Mouse (Mus musculus) hindbrain, postnatal 0 days (tissue): ENCODE results near the gene Nle1. TPM values are rescaled to one million over a fixed set of nuclear protein-coding genes. Genes with fewer than 3 reads are reported as not detected.
"Not testable (repeated sequence)": the region's sequence is repeated elsewhere in the genome, so short reads cannot be mapped to it uniquely, and the experiment has no call there.

Experiments used
- ATAC-seq: fragments of 200-750 bp; cut with Nextera tagmentation; 2 replicates; pipeline ENCODE4 v1.8.0; 2017; ENCODE audit warnings: mild to moderate bottlenecking, moderate TSS enrichment, moderate library complexity
- DNase-seq: peaks from one replicate; pipeline ENCODE4 v3.0.0-alpha.2; 2015; ENCODE audit warnings: low spot score
- H3K27ac ChIP-seq: fragments of 300-500 bp; sonication (generic); 2 replicates; pipeline ENCODE4 v1.5.1; 2014; ENCODE audit warnings: mild to moderate bottlenecking
- H3K27me3 ChIP-seq: fragments of 300-500 bp; sonication (generic); 2 replicates; pipeline ENCODE4 v1.6.1; 2014; ENCODE audit warnings: low read length, mixed read lengths; ENCODE audit not compliant: insufficient read depth
- H3K36me3 ChIP-seq: fragments of 300-500 bp; sonication (generic); 2 replicates; pipeline ENCODE4 v1.6.1; 2014; ENCODE audit warnings: low read length, mixed read lengths; ENCODE audit not compliant: insufficient read depth
- H3K4me1 ChIP-seq: fragments of 300-500 bp; sonication (generic); 2 replicates; pipeline ENCODE4 v1.6.1; 2014; ENCODE audit warnings: antibody characterized with exemption, low read length, mixed read lengths; ENCODE audit not compliant: insufficient read depth
- H3K4me2 ChIP-seq: fragments of 300-500 bp; sonication (generic); 2 replicates; pipeline ENCODE4 v1.6.1; 2014; ENCODE audit warnings: low read depth, mild to moderate bottlenecking, low read length, moderate library complexity, mixed read lengths
- H3K4me3 ChIP-seq: fragments of 300-500 bp; sonication (generic); 2 replicates; pipeline ENCODE4 v1.5.1; 2014; ENCODE audit warnings: low read length
- H3K9ac ChIP-seq: fragments of 300-500 bp; sonication (generic); replicated peaks from 2 replicates; pipeline ENCODE4 v1.6.1; 2014; ENCODE audit warnings: mild to moderate bottlenecking, low read length, moderate library complexity, mixed read lengths
- H3K9me3 ChIP-seq: fragments of 300-500 bp; sonication (generic); 2 replicates; pipeline ENCODE4 v1.6.1; 2016; ENCODE audit warnings: low read length, mixed read lengths
- CTCF ChIP-seq: IDR thresholded peaks from 2 replicates; pipeline ENCODE4 v1.5.1; 2016; ENCODE audit warnings: antibody characterized with exemption, control low read depth, low read depth
- WGBS: fragments of 180-500 bp; shearing (Covaris S2); extraction: QIAGEN DNeasy Blood & Tissue Kit; methylation state at CpG from one replicate; pipeline ENCODE4 v1.1.7; 2014; 5-methylcytosine and 5-hydroxymethylcytosine counted together
- polyA plus RNA-seq: library from polyadenylated mRNA; unstranded; fragments of >200 nt; fragmentation: Nextera tagmentation; extraction: Ambion mirVana; gene quantifications from 2 replicates; pipeline ENCODE4 v1.2.1, GENCODE M21; 2015
- total RNA-seq: library from RNA; depleted of rRNA; stranded (reverse); fragments of >200 nt; gene quantifications from 2 replicates; pipeline ENCODE4 v1.2.3, GENCODE M21; 2014

The Nle1 gene
- total and polyA plus RNA-seq, 2 experiments from 2014 or later, result 27.2 to 34.2 TPM

DNA sequence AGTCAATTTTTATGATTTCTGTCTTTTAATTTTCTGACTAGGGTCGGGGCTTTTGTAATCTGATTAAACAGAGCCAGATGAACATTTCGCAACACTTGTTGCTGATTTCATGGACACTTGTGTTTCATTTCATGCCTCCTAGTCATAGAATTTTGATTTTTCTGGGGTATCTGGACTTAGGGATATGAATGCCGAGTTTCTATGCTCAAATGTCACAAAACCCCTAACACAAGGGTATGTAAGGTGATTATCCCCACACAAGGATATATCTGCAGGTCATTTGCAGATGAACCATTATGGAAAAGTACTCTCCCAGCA lies 21.4 kb upstream of the Nle1 start:
- H3K27ac ChIP-seq, result no peak overlapping the region
- 54% methylated on average over 3 of the region's 3 CpGs for WGBS
- H3K27me3 ChIP-seq, result peaks cover 24% of the 10 kb centered on the region
- no peak overlapping the region for H3K9ac ChIP-seq
- peak overlapping the region; percentile 81 for H3K4me2 ChIP-seq
- H3K36me3 ChIP-seq, result no peaks in the 10 kb centered on the region
- no peaks in the 10 kb centered on the region for H3K9me3 ChIP-seq
- ATAC-seq (no peak), DNase-seq (no peak)
- TF ChIP-seq CTCF, result no peak
- H3K4me3 ChIP-seq, result 0 out of 2 replicates have a peak overlapping the region, but pooled peaks have one; percentile 52
- no peaks in the 10 kb centered on the region for H3K4me1 ChIP-seq

GRCm38 (mm10) chr11:82928897-82929632 lies 20.9 kb upstream of the Nle1 start:
- Histone ChIP-seq H3K27ac (no peak overlapping the region), H3K9ac (no peak overlapping the region), H3K27me3 (peaks cover 20% of the 10 kb centered on the region), H3K36me3 (no peaks in the 10 kb centered on the region), H3K4me2 (no peak overlapping the region), H3K9me3 (no peaks in the 10 kb centered on the region), H3K4me3 (no peak overlapping the region), H3K4me1 (no peaks in the 10 kb centered on the region)
- ATAC-seq (no peak), DNase-seq (no peak)
- WGBS, result 44% methylated on average over 20 of the region's 20 CpGs
- no peak for TF ChIP-seq CTCF

DNA sequence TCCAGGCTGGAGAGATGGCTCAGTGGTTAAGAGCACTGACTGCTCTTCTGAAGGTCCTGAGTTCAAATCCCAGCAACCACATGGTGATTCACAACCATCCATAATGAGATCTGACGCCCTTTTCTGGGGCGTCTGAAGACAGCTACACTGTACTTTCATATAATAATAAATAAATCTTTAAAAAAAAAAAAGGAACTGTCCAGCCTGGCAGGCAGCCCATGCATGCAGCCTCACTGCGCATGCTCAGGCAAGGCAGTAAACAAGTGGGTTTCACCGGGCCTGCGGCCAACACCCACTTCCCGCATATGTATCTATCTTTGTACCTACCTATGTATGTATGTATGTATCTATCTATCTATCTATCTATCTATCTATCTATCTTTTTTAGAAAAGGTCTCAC lies 15.7 kb upstream of the Nle1 start:
- H3K36me3 ChIP-seq, H3K4me2 ChIP-seq, H3K4me3 ChIP-seq, H3K27me3 ChIP-seq, H3K27ac ChIP-seq, ATAC-seq, H3K9me3 ChIP-seq, H3K4me1 ChIP-seq, H3K9ac ChIP-seq, DNase-seq: not testable (repeated sequence)
- WGBS, result 79% methylated on average over 6 of the region's 6 CpGs

DNA sequence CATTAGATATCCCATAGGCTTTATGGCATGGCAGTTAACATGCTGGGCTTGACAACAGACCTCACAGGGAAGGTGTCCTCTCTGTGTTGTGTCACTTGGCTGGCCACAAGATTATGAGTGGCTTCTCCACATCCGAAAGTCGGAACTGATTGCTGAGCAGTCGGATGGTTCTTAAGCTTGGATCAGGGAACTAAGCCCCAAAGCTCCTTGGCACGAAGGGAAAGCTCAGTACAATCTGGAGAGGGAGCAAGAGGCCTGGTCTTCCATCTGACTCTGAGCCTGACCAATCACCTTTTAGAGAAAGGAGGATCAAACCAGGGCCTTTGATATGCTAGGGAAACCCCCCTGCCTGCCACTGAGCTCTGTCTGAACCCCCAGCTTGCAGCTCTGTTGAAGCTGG lies 13.5 kb upstream of the Nle1 start:
- DNase-seq (no peak), ATAC-seq (no peak)
- Histone ChIP-seq H3K9ac (no peak overlapping the region), H3K27me3 (no peaks in the 10 kb centered on the region), H3K36me3 (no peaks in the 10 kb centered on the region), H3K4me2 (no peak overlapping the region), H3K9me3 (no peaks in the 10 kb centered on the region), H3K27ac (no peak overlapping the region), H3K4me1 (no peaks in the 10 kb centered on the region), H3K4me3 (no peak overlapping the region)
- TF ChIP-seq CTCF, result no peak
- 75% methylated on average over 4 of the region's 4 CpGs for WGBS

DNA sequence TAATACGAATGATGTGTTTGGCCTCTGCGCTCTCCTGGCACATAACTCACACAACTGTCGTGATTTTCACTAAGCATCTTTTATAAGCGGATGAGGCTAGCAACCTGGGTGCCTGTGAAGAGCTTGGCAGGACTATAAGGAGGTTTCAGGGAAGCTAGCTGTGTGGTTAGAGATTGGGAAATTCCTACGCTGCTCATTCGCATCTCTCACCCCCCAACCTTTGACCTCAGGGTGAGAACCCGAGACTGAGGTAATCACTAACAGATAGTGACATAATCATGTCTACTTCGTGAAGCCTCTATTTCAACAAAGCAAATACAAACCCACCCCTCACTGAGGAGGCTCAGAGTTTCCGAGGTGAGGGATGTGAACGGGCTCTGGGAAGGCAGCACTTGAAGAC lies 12.6 kb upstream of the Nle1 start:
- no peak for TF ChIP-seq CTCF
- Histone ChIP-seq H3K4me1 (no peaks in the 10 kb centered on the region), H3K27ac (no peak overlapping the region)

GRCm38 (mm10) chr11:82914711-82915352 lies 6.6 kb upstream of the Nle1 start:
- H3K4me3 ChIP-seq, result 0 out of 2 replicates have a peak overlapping the region, but pooled peaks have one; percentile 11
- 9% methylated on average over 16 of the region's 16 CpGs for WGBS

More for the DNA sequence above, 12.6 kb upstream of the Nle1 start:
- Histone ChIP-seq H3K4me3 (no peak overlapping the region), H3K27me3 (no peaks in the 10 kb centered on the region), H3K4me2 (no peak overlapping the region), H3K36me3 (no peaks in the 10 kb centered on the region), H3K9me3 (no peaks in the 10 kb centered on the region), H3K9ac (no peak overlapping the region)
- DNase-seq (no peak), ATAC-seq (no peak)
- WGBS, result 68% methylated on average over 10 of the region's 10 CpGs

More at GRCm38 (mm10) chr11:82914711-82915352, 6.6 kb upstream of the Nle1 start:
- Histone ChIP-seq H3K9ac (no peak overlapping the region), H3K4me2 (peak overlapping the region; percentile 50), H3K27ac (no peak overlapping the region), H3K9me3 (no peaks in the 10 kb centered on the region), H3K36me3 (no peaks in the 10 kb centered on the region), H3K27me3 (no peaks in the 10 kb centered on the region), H3K4me1 (no peaks in the 10 kb centered on the region)
- peak; percentile 100 for TF ChIP-seq CTCF
- ATAC-seq (peak; percentile 70; the same call in 1 of the 2 replicates), DNase-seq (peak; percentile 89)
